Mouse (Mus musculus) testis, adult 2 months (tissue): ENCODE data around the gene Lgals4. TPM values are rescaled to one million over a fixed set of nuclear protein-coding genes. Genes with fewer than 3 reads are reported as not detected.
"Not testable (repeated sequence)": the region's sequence is repeated elsewhere in the genome, so short reads cannot be mapped to it uniquely, and the experiment has no call there.

Source experiments
- H3K27ac ChIP-seq: fragments of 200-500 bp; 2 replicates; pipeline ENCODE4 v1.5.1; 2012; ENCODE audit warnings: low read depth, low read length; ENCODE audit not compliant: control insufficient read depth, insufficient read depth
- H3K27me3 ChIP-seq: fragments of 200-500 bp; 2 replicates; pipeline ENCODE4 v1.6.1; 2012; ENCODE audit warnings: mild to moderate bottlenecking, low read length, moderate library complexity; ENCODE audit not compliant: control insufficient read depth, insufficient read depth
- H3K36me3 ChIP-seq: fragments of 200-500 bp; 2 replicates; pipeline ENCODE4 v1.6.1; 2012; ENCODE audit warnings: mild to moderate bottlenecking, low read length; ENCODE audit not compliant: control insufficient read depth, insufficient read depth
- H3K4me1 ChIP-seq: fragments of 200-500 bp; 2 replicates; pipeline ENCODE4 v1.6.1; 2012; ENCODE audit warnings: low read length; ENCODE audit not compliant: control insufficient read depth, insufficient read depth
- H3K4me3 ChIP-seq: fragments of 200-500 bp; 2 replicates; pipeline ENCODE4 v1.5.1; 2012; ENCODE audit warnings: low read depth, mild to moderate bottlenecking, low read length, moderate library complexity, mixed read lengths; ENCODE audit not compliant: control insufficient read depth
- CTCF ChIP-seq: fragments of 200-500 bp; IDR thresholded peaks from 2 replicates; pipeline ENCODE4 v1.5.1; 2012; ENCODE audit warnings: low read depth, mild to moderate bottlenecking, inconsistent platforms, low read length, moderate library complexity; ENCODE audit not compliant: control insufficient read depth, insufficient read depth, insufficient replicate concordance
- POLR2A ChIP-seq: fragments of 200-500 bp; IDR thresholded peaks from 2 replicates; pipeline ENCODE4 v1.6.1; 2012; ENCODE audit warnings: low read depth, mild to moderate bottlenecking, inconsistent platforms, low read length, moderate library complexity; ENCODE audit not compliant: control insufficient read depth
- polyA plus RNA-seq: library from polyadenylated mRNA; depleted of rRNA; stranded (reverse); fragments of >200 nt; gene quantifications from 2 replicates; pipeline ENCODE4 v1.2.3, GENCODE M21; 2012; rRNA removed

The Lgals4 gene
- polyA plus RNA-seq, 1 experiment = 13.8 TPM

DNA sequence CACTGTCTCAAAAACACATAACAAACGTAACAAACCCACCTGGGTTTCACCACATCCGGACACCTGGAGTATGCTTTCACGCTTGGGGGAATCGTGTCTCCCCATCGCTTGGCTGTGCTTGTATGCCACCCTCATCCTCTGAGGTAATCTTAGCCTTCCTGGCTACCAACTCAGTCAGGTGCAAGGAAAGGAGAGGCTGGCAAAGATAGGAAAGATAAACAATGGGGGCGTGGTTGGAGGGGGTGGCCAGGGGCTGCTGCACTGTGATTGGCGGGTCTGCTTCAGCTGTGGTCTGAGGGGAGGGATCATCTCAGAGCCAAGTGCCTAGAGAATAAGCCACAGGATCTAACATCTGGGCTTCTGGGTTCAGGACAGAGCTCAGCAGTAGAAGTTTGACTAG, 46.0 kb downstream of the Lgals4 start:
- Histone ChIP-seq H3K4me1 (peaks cover 11% of the 10 kb centered on the region), H3K27ac (no peak overlapping the region), H3K27me3 (no peaks in the 10 kb centered on the region), H3K36me3 (no peaks in the 10 kb centered on the region), H3K4me3 (no peak overlapping the region)
- TF ChIP-seq CTCF (no peak), POLR2A (no peak)

DNA sequence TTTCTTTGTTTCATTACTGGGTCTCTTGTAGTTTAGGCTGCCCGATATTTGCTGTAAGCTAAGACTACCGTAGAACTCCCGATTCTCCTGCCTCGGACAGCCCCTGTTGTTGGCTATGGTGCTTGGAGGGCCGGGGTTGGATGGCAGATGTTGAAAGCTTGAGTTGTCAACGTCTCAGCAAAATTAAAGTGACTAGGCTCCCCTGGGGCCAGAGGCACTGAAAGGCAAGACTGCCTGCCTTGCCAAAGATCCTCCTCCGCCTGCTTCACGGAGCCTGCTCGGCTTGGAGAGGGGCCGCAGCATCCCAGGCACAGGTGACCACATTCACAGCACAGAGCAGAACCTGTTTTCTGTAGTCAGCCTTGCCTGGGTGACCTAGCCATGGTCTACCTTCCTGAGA, 46.9 kb downstream of the Lgals4 start:
- no peak overlapping the region for H3K4me3 ChIP-seq
- TF ChIP-seq POLR2A (no peak), CTCF (no peak)
- no peak overlapping the region for H3K27ac ChIP-seq
- H3K4me1 ChIP-seq = peaks cover 11% of the 10 kb centered on the region
- no peaks in the 10 kb centered on the region for H3K27me3 ChIP-seq
- H3K36me3 ChIP-seq = no peaks in the 10 kb centered on the region

DNA sequence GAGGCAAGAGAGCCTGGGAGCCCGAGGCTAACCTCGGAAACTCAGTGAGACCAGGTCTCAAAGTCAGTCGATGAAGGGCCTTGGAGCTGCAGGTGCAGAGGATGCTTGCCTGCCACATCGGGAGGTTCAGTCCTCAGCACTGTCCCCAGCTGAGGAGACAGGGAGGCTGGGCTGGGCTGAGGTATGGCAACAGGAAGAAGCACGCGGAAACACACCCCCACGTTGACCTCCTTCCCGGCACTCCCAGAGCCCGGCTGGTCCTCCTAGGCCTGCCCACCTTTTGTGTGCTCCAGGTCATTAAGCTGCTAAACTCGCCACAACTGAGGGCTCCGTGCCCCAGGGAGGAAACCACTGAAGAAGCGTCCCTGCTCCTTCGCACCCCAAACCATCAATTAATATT, 47.5 kb downstream of the Lgals4 start, which contains the start of gene Capn12:
Gene Capn12 (plus strand): TSS at position 224 of the 400 bp plus-strand sequence.
- Histone ChIP-seq H3K27me3 (no peaks in the 10 kb centered on the region), H3K36me3 (no peaks in the 10 kb centered on the region), H3K4me3 (no peak within 1 kb of the TSS), H3K4me1 (peaks cover 11% of the 10 kb centered on the region), H3K27ac (no peak within 1 kb of the TSS)
- TF ChIP-seq POLR2A (no peak), CTCF (no peak)

- TF ChIP-seq CTCF (no peak), POLR2A (no peak)
- Histone ChIP-seq H3K4me3 (no peak overlapping the region), H3K27ac (no peak overlapping the region), H3K4me1 (peaks cover 11% of the 10 kb centered on the region), H3K27me3 (no peaks in the 10 kb centered on the region; the same call in 1 of the 2 replicates), H3K36me3 (no peaks in the 10 kb centered on the region)
Observed at GRCm38 (mm10) chr7:28883039-28883438, 49.4 kb downstream of the Lgals4 start.

GRCm38 (mm10) chr7:28883704-28884103, 50.0 kb downstream of the Lgals4 start:
- H3K4me1 ChIP-seq = peaks cover 15% of the 10 kb centered on the region
- not testable (repeated sequence) for H3K4me3 ChIP-seq, H3K27ac ChIP-seq, H3K27me3 ChIP-seq, H3K36me3 ChIP-seq

DNA sequence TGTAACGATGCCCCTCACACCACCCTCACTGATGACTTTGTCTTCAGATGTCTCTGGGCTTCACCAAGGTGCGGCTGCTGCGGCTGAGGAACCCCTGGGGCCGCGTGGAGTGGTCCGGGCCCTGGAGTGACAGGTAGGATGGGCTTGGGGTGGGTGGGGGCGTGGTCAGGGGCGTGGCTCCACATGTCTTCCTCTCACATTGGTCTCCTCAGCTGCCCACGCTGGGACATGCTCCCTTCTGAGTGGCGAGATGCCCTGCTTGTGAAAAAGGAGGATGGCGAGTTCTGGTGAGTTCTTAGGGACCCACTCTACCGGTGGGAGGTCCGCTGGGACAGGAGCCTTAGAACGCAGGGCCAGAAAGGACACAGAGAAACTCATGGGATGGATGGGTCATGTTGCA, 52.8 kb downstream of the Lgals4 start:
- Histone ChIP-seq H3K27ac (no peak overlapping the region), H3K27me3 (no peaks in the 10 kb centered on the region; the same call in 1 of the 2 replicates), H3K4me3 (no peak overlapping the region), H3K4me1 (peaks cover 18% of the 10 kb centered on the region), H3K36me3 (no peaks in the 10 kb centered on the region)
- TF ChIP-seq CTCF = no peak
- TF ChIP-seq POLR2A = no peak

DNA sequence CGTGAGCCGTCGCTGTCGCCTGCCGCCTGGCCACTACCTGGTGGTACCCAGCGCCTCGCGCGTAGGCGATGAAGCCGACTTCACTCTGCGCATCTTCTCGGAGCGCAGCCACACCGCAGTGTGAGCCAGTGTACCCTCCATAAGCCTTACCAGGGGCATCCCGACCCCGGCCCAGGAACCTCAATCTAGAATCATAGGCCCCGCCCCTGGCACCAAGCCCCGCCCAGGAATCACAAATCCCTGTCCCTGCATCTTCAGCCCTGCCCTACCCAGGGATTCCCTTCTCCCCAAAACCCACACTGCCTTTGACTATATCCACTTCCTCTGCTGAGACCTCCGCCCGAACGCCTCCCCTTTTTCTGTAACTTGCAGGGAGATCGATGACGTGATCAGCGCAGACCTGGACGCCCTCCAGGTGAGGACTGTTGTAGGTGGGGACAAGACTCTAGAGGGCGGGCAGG, 55.1 kb downstream of the Lgals4 start:
- Histone ChIP-seq H3K27me3 (no peaks in the 10 kb centered on the region; the same call in 1 of the 2 replicates), H3K4me1 (peaks cover 8% of the 10 kb centered on the region), H3K27ac (no peak overlapping the region), H3K36me3 (no peaks in the 10 kb centered on the region; the same call in 1 of the 2 replicates), H3K4me3 (peak overlapping the region; percentile 53)
- TF ChIP-seq CTCF (no peak), POLR2A (no peak)

Other genes starting within 250 kb of the Lgals4 start
- gene Samd4b, start 235.7 kb upstream of the Lgals4 start, polyA plus RNA-seq = 234 and 246 TPM in 2 replicates
- 21.5 and 23.6 TPM in 2 replicates for gene Pak4, start 235.7 kb upstream of the Lgals4 start, polyA plus RNA-seq
- 7.5 and 11.7 TPM in 2 replicates for gene Acp7, start 202.5 kb upstream of the Lgals4 start, polyA plus RNA-seq
- gene Fbxo27, start 141.0 kb upstream of the Lgals4 start, polyA plus RNA-seq = 15.8 and 16.3 TPM in 2 replicates
- gene Fbxo17, start 117.0 kb upstream of the Lgals4 start, polyA plus RNA-seq = 7.2 and 8.1 TPM in 2 replicates
- gene Mrps12, start 92.0 kb upstream of the Lgals4 start, polyA plus RNA-seq = 29.5 and 39.3 TPM in 2 replicates
- 12.5 and 13.6 TPM in 2 replicates for gene Sars2, start 91.9 kb upstream of the Lgals4 start, polyA plus RNA-seq
- not detected in 2 replicates for gene Ccer2, start 77.7 kb upstream of the Lgals4 start, polyA plus RNA-seq
- gene Sirt2, start 67.1 kb upstream of the Lgals4 start, polyA plus RNA-seq = 144 and 203 TPM in 2 replicates
- 134 and 152 TPM in 2 replicates for gene Nfkbib, start 66.3 kb upstream of the Lgals4 start, polyA plus RNA-seq
- gene Rinl, start 44.9 kb upstream of the Lgals4 start, polyA plus RNA-seq = 1.1 and 1.6 TPM in 2 replicates
- 162 and 200 TPM in 2 replicates for gene Hnrnpl, start 25.3 kb upstream of the Lgals4 start, polyA plus RNA-seq
- gene Ech1, start 8.6 kb upstream of the Lgals4 start, polyA plus RNA-seq = 124 and 147 TPM in 2 replicates
- gene Lgals7, start 30.0 kb downstream of the Lgals4 start, polyA plus RNA-seq = 1.4 and 1.7 TPM in 2 replicates
- 0.14 and 0.17 TPM in 2 replicates for gene Capn12, start 47.6 kb downstream of the Lgals4 start, polyA plus RNA-seq
- gene Actn4, start 128.5 kb downstream of the Lgals4 start, polyA plus RNA-seq = 73.9 and 77.5 TPM in 2 replicates
- 379 and 426 TPM in 2 replicates for gene Eif3k, start 148.0 kb downstream of the Lgals4 start, polyA plus RNA-seq
- 58.8 and 83.2 TPM in 2 replicates for gene Map4k1, start 148.2 kb downstream of the Lgals4 start, polyA plus RNA-seq